Mouse (Mus musculus): ENCODE measurements around the gene Cfap36. TPM values are rescaled to one million over a fixed set of nuclear protein-coding genes. Genes with fewer than 3 reads are reported as not detected.

Cfap36 gene
- polyA plus RNA-seq, 1 experiment from 2014 or later: 65.2 TPM

DNA sequence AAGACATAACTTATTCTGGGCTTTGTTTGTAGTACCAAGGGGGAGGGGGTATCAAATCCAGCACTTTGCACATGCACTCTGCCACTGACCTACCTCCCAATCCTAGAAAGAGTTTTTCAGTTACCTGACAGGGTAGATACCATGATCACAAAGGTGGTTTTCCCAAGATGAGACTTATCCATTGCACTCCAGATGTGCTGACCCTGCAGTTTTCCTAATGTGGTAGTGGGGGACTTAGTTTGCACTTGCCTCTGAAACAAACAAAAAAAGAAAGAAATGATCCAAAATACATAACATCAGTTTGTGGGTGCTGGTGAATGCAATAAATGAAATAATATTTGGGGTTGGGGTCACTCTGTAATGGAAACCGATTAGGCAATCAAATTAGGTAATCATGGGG is 67.9 kb downstream of the Cfap36 start:
- 89% methylated on average over 1 of the region's 1 CpGs for WGBS
- Histone ChIP-seq H3K4me2 (replicated peaks) (no peak overlapping the region), H3K27me3 (no peaks in the 10 kb centered on the region), H3K9me3 (no peaks in the 10 kb centered on the region), H3K27ac (no peak overlapping the region), H3K9ac (no peak overlapping the region), H3K4me1 (no peaks in the 10 kb centered on the region), H3K4me3 (no peak overlapping the region), H3K36me3 (0 out of 2 replicates have a peak, but pooled peaks cover 9% of the 10 kb centered on the region)
- ATAC-seq (ENCODE audit: insufficient number of reproducible peaks, insufficient read depth, low FRiP score, low TSS enrichment): no peak

DNA sequence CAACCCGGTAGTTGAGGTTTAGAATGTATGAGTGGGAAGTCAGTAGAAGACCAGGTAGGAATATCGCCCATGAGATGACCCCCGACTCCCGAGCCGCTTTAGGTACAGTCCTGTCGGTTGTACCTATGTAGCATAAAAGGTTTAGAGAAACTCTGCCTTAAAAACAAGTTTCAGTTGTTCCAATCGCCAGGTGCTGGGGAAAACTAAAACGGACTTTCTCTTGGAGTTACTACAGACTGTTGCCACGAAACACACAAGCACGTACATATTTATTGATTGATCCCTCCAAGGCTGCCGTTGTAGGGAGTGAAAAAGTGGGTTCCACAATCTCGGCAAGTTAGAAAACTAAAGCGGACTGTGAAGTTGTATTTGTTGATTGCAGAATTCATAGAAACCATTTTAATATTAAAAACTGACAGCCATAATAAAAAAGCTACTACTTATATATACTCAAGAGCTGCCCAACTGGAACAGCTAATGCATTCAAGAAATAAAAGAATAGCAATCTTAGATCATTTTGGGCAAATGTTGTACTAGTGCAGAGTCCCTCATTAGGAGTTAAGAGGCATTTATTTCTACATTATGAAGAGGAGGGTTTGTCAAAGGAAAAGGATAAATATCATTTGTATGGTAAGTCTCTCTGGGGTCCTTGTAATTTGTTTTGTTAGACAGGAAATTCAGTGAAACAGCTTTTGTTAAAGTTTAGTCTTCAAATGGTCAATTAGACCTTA is 73.3 kb downstream of the Cfap36 start:
- peak overlapping the region; percentile 74 for H3K4me2 ChIP-seq (replicated peaks)

DNA sequence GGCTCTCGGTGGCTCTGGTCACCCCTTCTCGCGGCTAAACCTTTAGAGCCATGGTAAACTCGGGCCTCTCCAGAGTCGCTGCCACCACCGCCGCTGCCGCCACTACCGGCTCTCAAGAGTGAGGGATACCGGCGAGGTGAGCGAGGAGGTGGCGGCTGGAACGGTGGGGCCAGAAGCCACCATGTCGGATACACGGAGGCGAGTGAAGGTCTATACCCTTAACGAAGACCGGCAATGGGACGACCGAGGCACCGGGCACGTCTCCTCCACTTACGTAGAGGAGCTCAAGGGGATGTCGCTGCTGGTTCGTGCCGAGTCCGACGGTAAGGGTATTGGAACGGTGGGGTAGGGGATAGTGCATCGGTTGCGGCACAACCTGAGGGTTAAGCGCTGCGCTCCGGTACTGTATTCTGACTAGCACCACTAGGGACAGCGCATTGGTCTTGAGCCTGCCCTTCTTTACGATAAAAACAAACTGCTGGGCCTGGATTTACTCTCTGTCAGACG is 74.0 kb downstream of the Cfap36 start:
- peak; percentile 58 for ATAC-seq (ENCODE audit: insufficient number of reproducible peaks, insufficient read depth, low FRiP score, low TSS enrichment)
- WGBS: under 1% methylated on average over 38 of the region's 38 CpGs
- Histone ChIP-seq H3K36me3 (no peaks in the 10 kb centered on the region), H3K4me3 (peak overlapping the region; percentile 92), H3K27me3 (no peaks in the 10 kb centered on the region), H3K4me2 (replicated peaks) (peak overlapping the region; percentile 74), H3K9me3 (no peaks in the 10 kb centered on the region), H3K9ac (peak overlapping the region; percentile 96), H3K4me1 (0 out of 2 replicates have a peak, but pooled peaks cover 7% of the 10 kb centered on the region), H3K27ac (peak overlapping the region; percentile 97)

More for the DNA sequence above, 73.3 kb downstream of the Cfap36 start:
- peak overlapping the region; percentile 97 for H3K27ac ChIP-seq
- H3K27me3 ChIP-seq: no peaks in the 10 kb centered on the region
- H3K36me3 ChIP-seq: no peaks in the 10 kb centered on the region
- H3K9ac ChIP-seq: peak overlapping the region; percentile 96
- peak overlapping the region; percentile 92 for H3K4me3 ChIP-seq
- 6% methylated on average over 13 of the region's 13 CpGs for WGBS
- 0 out of 2 replicates have a peak, but pooled peaks cover 7% of the 10 kb centered on the region for H3K4me1 ChIP-seq
- H3K9me3 ChIP-seq: no peaks in the 10 kb centered on the region
- 0 out of 2 replicates have a peak, but pooled peaks have one; percentile 0 for ATAC-seq (ENCODE audit: insufficient number of reproducible peaks, insufficient read depth, low FRiP score, low TSS enrichment)

DNA sequence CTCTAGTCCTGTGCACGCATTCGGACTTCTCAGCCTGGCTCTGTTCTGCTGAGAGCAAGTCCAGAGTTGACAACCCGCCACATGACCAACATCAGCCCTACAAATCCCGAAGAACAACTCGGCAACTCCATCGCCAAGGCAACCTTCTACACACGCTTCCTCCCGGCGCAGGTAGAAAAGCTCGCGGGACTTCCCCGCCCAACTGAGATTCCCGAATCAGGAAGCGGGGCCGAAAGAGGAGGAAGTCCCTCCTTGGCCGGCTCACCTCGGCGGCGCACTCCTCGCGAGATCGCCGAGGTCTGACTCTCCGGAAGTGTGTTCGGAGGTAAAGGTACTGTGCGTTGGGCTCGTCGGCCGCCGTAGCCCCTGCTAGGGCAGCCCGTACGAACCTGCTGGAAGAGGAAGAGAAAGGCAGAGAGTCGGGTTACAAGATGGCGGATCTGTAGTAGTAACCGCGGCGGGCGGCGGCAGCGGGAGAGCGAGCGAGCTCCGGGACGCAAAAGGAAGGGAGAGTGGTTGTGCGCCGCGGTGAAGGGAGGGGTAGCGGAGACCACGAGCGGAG is 74.6 kb downstream of the Cfap36 start, which contains the start of gene Ppp4r3b:
TSS of gene Ppp4r3b (plus strand) at position 328 of the 562 bp plus-strand sequence.
- Histone ChIP-seq H3K9ac (peak within 1 kb of the TSS; percentile 96), H3K9me3 (no peaks in the 10 kb centered on the region), H3K4me3 (peak within 1 kb of the TSS; percentile 92), H3K27ac (peak within 1 kb of the TSS; percentile 97), H3K4me1 (0 out of 2 replicates have a peak, but pooled peaks cover 7% of the 10 kb centered on the region), H3K36me3 (no peaks in the 10 kb centered on the region), H3K27me3 (no peaks in the 10 kb centered on the region), H3K4me2 (replicated peaks) (peak within 1 kb of the TSS; percentile 90)
- ATAC-seq (ENCODE audit: insufficient number of reproducible peaks, insufficient read depth, low FRiP score, low TSS enrichment): peak; percentile 98
- under 1% methylated on average over 50 of the region's 50 CpGs for WGBS

DNA sequence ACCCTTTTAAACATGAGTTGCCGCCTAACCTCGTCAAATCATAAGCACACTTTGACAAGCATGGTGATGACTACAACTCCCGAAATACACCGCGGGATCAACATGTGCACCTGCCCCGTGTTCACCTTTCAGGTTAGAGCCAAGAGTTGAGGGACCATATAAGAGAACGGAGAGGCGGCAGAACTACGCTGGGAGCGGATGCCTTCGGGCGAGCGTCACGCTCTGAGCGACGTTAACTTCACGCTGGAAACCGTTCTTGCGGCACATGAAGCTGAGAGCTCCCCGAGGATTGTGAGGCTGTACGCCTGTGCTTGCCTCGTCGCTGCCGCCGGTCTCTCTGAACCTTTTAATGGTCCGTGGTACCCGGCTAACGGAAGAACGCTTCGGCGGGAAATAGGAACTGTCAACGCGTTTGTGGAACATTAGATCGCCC is 75.2 kb downstream of the Cfap36 start:
- peak overlapping the region; percentile 97 for H3K27ac ChIP-seq
- peak overlapping the region; percentile 54 for H3K9ac ChIP-seq
- H3K36me3 ChIP-seq: no peaks in the 10 kb centered on the region
- H3K4me2 ChIP-seq (replicated peaks): peak overlapping the region; percentile 90
- ATAC-seq (ENCODE audit: insufficient number of reproducible peaks, insufficient read depth, low FRiP score, low TSS enrichment): peak; percentile 12; the same call in 1 of the 2 replicates
- 0 out of 2 replicates have a peak, but pooled peaks cover 7% of the 10 kb centered on the region for H3K4me1 ChIP-seq
- WGBS: under 1% methylated on average over 34 of the region's 34 CpGs
- H3K9me3 ChIP-seq: no peaks in the 10 kb centered on the region
- no peaks in the 10 kb centered on the region for H3K27me3 ChIP-seq
- peak overlapping the region; percentile 92 for H3K4me3 ChIP-seq

Other genes with a start within 250 kb of the Cfap36 start
- 42.8 and 44.3 TPM in 2 replicates for gene Pnpt1, start 116.7 kb downstream of the Cfap36 start, polyA plus RNA-seq (2016; fragmentation: Nextera tagmentation; extraction: Ambion mirVana)
- 100 and 112 TPM in 2 replicates for gene Ppp4r3b, start 74.5 kb downstream of the Cfap36 start, polyA plus RNA-seq (2016; fragmentation: Nextera tagmentation; extraction: Ambion mirVana)
- 63.2 and 64.8 TPM in 2 replicates for gene Ccdc88a, start 126.2 kb upstream of the Cfap36 start, polyA plus RNA-seq (2016; fragmentation: Nextera tagmentation; extraction: Ambion mirVana)

All from embryonic facial prominence, embryonic 12.5 days (tissue).